22 mouse cellular contexts compared by ENCODE assay signal in the genomic region with DNA sequence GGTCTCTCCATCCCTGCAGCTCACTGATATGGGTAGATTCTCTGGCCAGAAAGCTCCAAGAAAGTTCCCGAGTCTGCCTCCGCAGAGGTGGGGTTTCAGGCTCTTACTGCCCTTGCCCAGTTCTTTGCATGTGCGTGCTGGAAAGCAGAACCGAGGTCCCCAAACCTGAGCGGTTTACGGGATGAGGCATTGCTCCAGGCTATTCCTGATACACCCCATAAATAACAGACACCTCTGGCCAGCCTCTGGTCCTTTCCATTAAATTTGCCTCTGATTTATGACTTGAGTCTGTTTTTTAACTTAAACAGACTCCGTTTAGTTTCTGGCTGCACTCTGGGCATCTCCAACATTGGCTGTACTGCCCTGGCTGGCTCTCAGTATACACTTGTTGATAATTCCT. TPM values are rescaled to one million over a fixed set of nuclear protein-coding genes. Genes with fewer than 3 reads are reported as not detected.
DNase-seq lines count a peak whose midpoint lies in the region; ATAC-seq lines count a peak whose summit lies in the region.
"Had no signal": no experiment of that assay in that cellular context is flagged by ENCODE, and none has a peak within 500 bp of the region (broad histone marks: within the 10 kb centered on the region; RNA-seq: fewer than 3 reads in every experiment).

No protein-coding gene starts in this region.

- ATAC-seq in kidney, embryonic 15.5 days (replicated peaks; ENCODE audit: low FRiP score) = peak; percentile 53; the same call in 1 of the 2 replicates
- peak; percentile 71 for ATAC-seq in limb, embryonic 15.5 days (ENCODE audit: insufficient number of reproducible peaks, low FRiP score, low TSS enrichment, low read depth)
- ATAC-seq: forebrain, embryonic 14.5 days; hindbrain, embryonic 16.5 days had no signal

- H3K27me3 ChIP-seq in kidney, embryonic 15.5 days = no peaks in the 10 kb centered on the region
- H3K27me3 ChIP-seq in limb, embryonic 15.5 days = no peaks in the 10 kb centered on the region
- H3K27me3 ChIP-seq: embryonic facial prominence, embryonic 15.5 days; hindbrain, embryonic 12.5 days had no signal

- no peak for DNase-seq in kidney, postnatal 14 days
- peak; percentile 57 for DNase-seq in forelimb bud, embryonic 11.5 days (ENCODE audit: low read depth, low spot score)
- DNase-seq in right cerebral cortex, postnatal 10 days (ENCODE audit: low spot score in 2 of 2) = no peak
- no peak for DNase-seq in spleen, postnatal 4 days (ENCODE audit: low spot score in 2 of 2)
- DNase-seq: adrenal gland, adult 2 months; adrenal gland, postnatal 25 days; cerebellum, adult 2 months; cerebellum, postnatal 10 days; embryo, embryonic 11 days; gastrocnemius, postnatal 25 days; heart, postnatal 10 days; heart, postnatal 4 days had no signal

- H3K9me3 ChIP-seq in kidney, embryonic 15.5 days (replicated peaks) = no peaks in the 10 kb centered on the region
- no peaks in the 10 kb centered on the region for H3K9me3 ChIP-seq in limb, embryonic 15.5 days
- H3K9me3 ChIP-seq: embryonic facial prominence, embryonic 15.5 days; forebrain, embryonic 10.5 days; heart, embryonic 10.5 days; hindbrain, embryonic 12.5 days had no signal

- H3K9ac ChIP-seq in kidney, embryonic 15.5 days = no peak overlapping the region
- no peak overlapping the region for H3K9ac ChIP-seq in limb, embryonic 15.5 days
- H3K9ac ChIP-seq: embryonic facial prominence, embryonic 15.5 days; hindbrain, embryonic 12.5 days had no signal

- peaks cover 5% of the 10 kb centered on the region; the same call in 1 of the 2 replicates for H3K36me3 ChIP-seq in kidney, embryonic 15.5 days
- H3K36me3 ChIP-seq in limb, embryonic 15.5 days = 0 out of 2 replicates have a peak, but pooled peaks cover 7% of the 10 kb centered on the region
- H3K36me3 ChIP-seq: embryonic facial prominence, embryonic 15.5 days; forebrain, embryonic 10.5 days; heart, embryonic 10.5 days; hindbrain, embryonic 12.5 days had no signal

- peaks cover 53% of the 10 kb centered on the region for H3K4me1 ChIP-seq in kidney, embryonic 15.5 days
- peaks cover 60% of the 10 kb centered on the region for H3K4me1 ChIP-seq in brown adipose tissue, adult 24 weeks (ENCODE audit: control insufficient read depth, insufficient read depth, insufficient read length, low read length)
- H3K4me1 ChIP-seq in limb, embryonic 15.5 days = peaks cover 75% of the 10 kb centered on the region

- WGBS in kidney, embryonic 15.5 days = 43% methylated on average over 7 of the region's 7 CpGs
- WGBS in limb, embryonic 15.5 days = 29% methylated on average over 7 of the region's 7 CpGs

- H3K4me3 ChIP-seq in kidney, embryonic 15.5 days (replicated peaks) = no peak overlapping the region
- H3K4me3 ChIP-seq in brown adipose tissue, adult 24 weeks (ENCODE audit: insufficient read depth, low read depth, low read length) = no peak overlapping the region
- H3K4me3 ChIP-seq in limb, embryonic 15.5 days = no peak overlapping the region
- H3K4me3 ChIP-seq: embryonic facial prominence, embryonic 15.5 days; erythroblast, embryonic 14.5 days; forebrain, embryonic 10.5 days; heart, embryonic 10.5 days; hindbrain, embryonic 12.5 days had no signal

- no peak overlapping the region for H3K27ac ChIP-seq in kidney, embryonic 15.5 days
- peak overlapping the region; percentile 15 for H3K27ac ChIP-seq in brown adipose tissue, adult 24 weeks (replicated peaks; ENCODE audit: low read depth, low read length)
- no peak overlapping the region; the same call in 1 of the 2 replicates for H3K27ac ChIP-seq in limb, embryonic 15.5 days
- H3K27ac ChIP-seq: embryonic facial prominence, embryonic 15.5 days; forebrain, embryonic 10.5 days; heart, embryonic 10.5 days; hindbrain, embryonic 12.5 days had no signal

- H3K4me2 ChIP-seq in kidney, embryonic 15.5 days = no peak overlapping the region
- no peak overlapping the region for H3K4me2 ChIP-seq in limb, embryonic 15.5 days
- H3K4me2 ChIP-seq: embryonic facial prominence, embryonic 15.5 days; hindbrain, embryonic 12.5 days had no signal

RNA-seq across cellular contexts. Expression of a gene that starts 26.4 kb away (rescaled TPM):
- 30.8 and 31.5 TPM in 2 replicates for polyA plus RNA-seq in kidney, embryonic 15.5 days (2015; fragmentation: Nextera tagmentation; extraction: Ambion mirVana)
- polyA plus RNA-seq in brown adipose tissue, adult 24 weeks (2012; ENCODE audit: insufficient read depth, insufficient read length, missing spikeins) = 60.5 and 68.8 TPM in 2 replicates
- 65.2 and 69.0 TPM in 2 replicates for polyA plus RNA-seq in limb, embryonic 15.5 days (2015; fragmentation: Nextera tagmentation; extraction: Ambion mirVana)
